Mouse (Mus musculus) midbrain, embryonic 13.5 days (tissue): ENCODE measurements at regions not wholly inside any gene's neighbourhood (a gene's known extent, or its start where the extent isn't known, plus 50 kb on each side); places are given as distances from the start of the nearest gene placed in this dataset.

Experiments used
- ATAC-seq: fragments of 200-750 bp; cut with Nextera tagmentation; 2 replicates; pipeline ENCODE4 v1.8.0; 2017; ENCODE audit warnings: mild to moderate bottlenecking, moderate TSS enrichment, moderate library complexity
- H3K27ac ChIP-seq: fragments of 300-500 bp; sonication (generic); 2 replicates; pipeline ENCODE4 v1.5.1; 2015; ENCODE audit warnings: inconsistent platforms, mild to moderate bottlenecking, moderate library complexity
- H3K27me3 ChIP-seq: fragments of 300-500 bp; sonication (generic); 2 replicates; pipeline ENCODE4 v1.6.1; 2015; ENCODE audit warnings: mild to moderate bottlenecking, inconsistent platforms
- H3K36me3 ChIP-seq: fragments of 300-500 bp; sonication (generic); 2 replicates; pipeline ENCODE4 v1.6.1; 2015; ENCODE audit warnings: mild to moderate bottlenecking, inconsistent platforms
- H3K4me1 ChIP-seq: fragments of 300-500 bp; sonication (generic); replicated peaks from 2 replicates; pipeline ENCODE4 v1.6.1; 2015; ENCODE audit warnings: inconsistent platforms
- H3K4me2 ChIP-seq: fragments of 300-500 bp; sonication (generic); replicated peaks from 2 replicates; pipeline ENCODE4 v1.6.1; 2015; ENCODE audit warnings: moderate library complexity, mild to moderate bottlenecking, inconsistent platforms
- H3K4me3 ChIP-seq: fragments of 300-500 bp; sonication (generic); replicated peaks from 2 replicates; pipeline ENCODE4 v1.5.1; 2015; ENCODE audit warnings: mild to moderate bottlenecking, inconsistent platforms
- H3K9ac ChIP-seq: fragments of 300-500 bp; sonication (generic); replicated peaks from 2 replicates; pipeline ENCODE4 v1.6.1; 2015; ENCODE audit warnings: mild to moderate bottlenecking, inconsistent platforms
- H3K9me3 ChIP-seq: fragments of 300-500 bp; sonication (generic); 2 replicates; pipeline ENCODE4 v1.6.1; 2016; ENCODE audit warnings: mild to moderate bottlenecking, inconsistent platforms
- WGBS: fragments of 180-500 bp; shearing (Covaris S2); methylation state at CpG from one replicate; pipeline ENCODE4 v1.1.7; 2015; 5-methylcytosine and 5-hydroxymethylcytosine counted together

DNA sequence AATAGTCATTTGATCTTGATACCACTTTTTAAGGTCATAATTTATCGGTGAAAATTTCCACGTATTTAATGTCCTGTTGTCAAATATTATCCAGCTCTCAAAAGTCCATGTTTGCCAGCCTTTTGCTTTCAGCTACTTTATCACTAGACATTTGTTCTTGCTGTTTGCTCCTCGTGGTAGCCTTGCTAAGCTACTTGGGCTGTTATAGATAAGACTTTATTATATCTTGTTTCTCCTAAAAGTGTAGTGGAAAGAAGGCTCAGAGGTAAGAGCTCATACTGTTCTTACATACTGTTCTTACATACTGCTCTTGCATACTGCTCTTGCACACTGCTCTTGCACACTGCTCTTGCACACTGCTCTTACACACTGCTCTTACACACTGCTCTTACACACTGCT is 93.3 kb upstream of the Mon1b start:
- H3K27me3 ChIP-seq, result no peaks in the 10 kb centered on the region
- H3K9ac ChIP-seq, result no peak overlapping the region
- no peaks in the 10 kb centered on the region for H3K9me3 ChIP-seq
- no peak overlapping the region for H3K4me3 ChIP-seq
- 78% methylated on average over 3 of the region's 3 CpGs for WGBS
- no peak overlapping the region for H3K27ac ChIP-seq
- no peaks in the 10 kb centered on the region for H3K4me1 ChIP-seq
- no peak for ATAC-seq
- H3K36me3 ChIP-seq, result no peaks in the 10 kb centered on the region
- no peak overlapping the region for H3K4me2 ChIP-seq

DNA sequence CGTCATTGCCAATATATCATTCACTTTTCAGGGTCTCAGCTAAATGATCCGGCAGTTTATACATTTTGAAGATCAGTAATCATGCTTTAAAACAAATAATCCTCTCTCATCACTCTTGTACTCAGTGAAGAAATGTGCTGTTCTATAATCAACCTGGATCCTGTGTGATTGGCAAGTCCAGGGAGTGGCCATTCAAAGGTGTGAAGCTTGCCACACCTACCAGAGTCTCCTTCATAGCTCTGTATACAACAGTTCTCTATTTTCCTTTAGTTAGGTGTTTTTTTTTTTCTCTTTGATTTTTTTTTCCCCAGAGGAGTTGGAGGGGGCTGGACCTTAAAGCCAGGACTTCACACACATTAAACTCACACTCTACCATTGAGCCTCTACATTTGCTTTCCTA is 92.7 kb upstream of the Mon1b start:
- no peak overlapping the region for H3K27ac ChIP-seq
- ATAC-seq, result no peak
- no peak overlapping the region for H3K4me2 ChIP-seq
- no peaks in the 10 kb centered on the region for H3K4me1 ChIP-seq
- no peaks in the 10 kb centered on the region for H3K36me3 ChIP-seq
- H3K4me3 ChIP-seq, result no peak overlapping the region
- H3K9me3 ChIP-seq, result no peaks in the 10 kb centered on the region
- H3K27me3 ChIP-seq, result no peaks in the 10 kb centered on the region
- WGBS, result 89% methylated on average over 2 of the region's 2 CpGs
- no peak overlapping the region for H3K9ac ChIP-seq

DNA sequence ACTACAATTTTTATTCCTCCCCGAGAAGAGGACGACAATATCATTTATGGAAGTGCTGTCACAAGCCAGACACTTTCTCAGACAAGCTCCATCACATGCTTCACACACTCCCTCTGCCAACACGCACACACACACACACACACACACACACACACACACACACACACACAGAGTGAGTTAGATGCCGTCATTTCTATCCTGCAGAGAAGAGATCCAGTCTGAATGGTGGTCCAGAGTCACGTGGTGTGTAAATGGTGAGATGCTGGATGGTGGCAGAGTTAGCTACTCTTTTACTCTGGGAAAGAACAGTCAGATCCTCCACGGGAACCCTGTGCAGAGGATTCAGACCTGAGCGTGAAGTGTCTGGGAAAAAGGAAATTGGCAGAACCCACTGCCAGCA is 86.2 kb upstream of the Mon1b start:
- ATAC-seq, result no peak
- Histone ChIP-seq H3K27me3 (peaks cover 8% of the 10 kb centered on the region; the same call in 1 of the 2 replicates), H3K27ac (no peak overlapping the region), H3K4me3 (no peak overlapping the region), H3K9ac (no peak overlapping the region), H3K4me1 (peaks cover 2% of the 10 kb centered on the region), H3K36me3 (no peaks in the 10 kb centered on the region), H3K9me3 (no peaks in the 10 kb centered on the region), H3K4me2 (no peak overlapping the region)
- WGBS, result 84% methylated on average over 7 of the region's 7 CpGs

DNA sequence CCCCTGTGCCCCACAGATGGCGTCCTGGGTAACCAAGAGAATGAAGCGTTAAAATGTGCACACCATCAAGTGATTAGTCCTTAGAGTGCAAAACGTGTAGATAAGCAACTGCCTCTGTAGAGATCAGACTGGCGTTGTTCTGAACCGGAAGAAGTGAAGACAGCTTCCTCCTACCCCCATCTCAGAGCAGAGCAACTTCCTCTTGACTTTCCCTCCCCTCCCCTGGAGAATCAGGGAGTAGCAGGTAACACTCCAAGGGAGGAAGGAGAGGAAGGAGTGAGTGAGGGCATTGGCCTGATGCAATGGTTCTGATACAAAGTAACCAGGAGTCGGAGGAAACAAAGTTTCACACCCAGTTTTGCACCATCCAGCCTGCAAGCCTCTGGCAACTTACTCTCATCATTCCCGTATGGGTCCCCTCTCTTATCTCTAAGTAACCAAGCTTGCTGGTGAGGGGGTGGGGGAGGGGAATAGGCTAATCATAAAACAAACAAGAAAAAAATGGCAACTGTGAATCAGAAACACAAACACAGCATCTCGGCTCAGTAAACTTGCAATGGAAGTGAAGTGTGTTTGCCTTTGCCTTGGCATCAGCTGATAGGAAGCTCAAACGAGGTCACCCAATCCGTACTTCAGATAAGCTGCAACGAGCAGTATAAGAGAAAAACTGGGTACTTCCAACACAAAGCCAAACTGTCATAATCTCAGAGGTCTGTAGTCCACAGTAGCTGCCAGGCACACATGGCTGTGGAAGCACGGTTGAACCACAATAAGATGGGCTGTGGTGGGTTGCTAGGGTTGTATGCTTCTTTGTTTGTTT is 83.7 kb upstream of the Mon1b start:
- WGBS, result 71% methylated on average over 12 of the region's 12 CpGs
- ATAC-seq, result no peak
- Histone ChIP-seq H3K4me3 (no peak overlapping the region), H3K27ac (no peak overlapping the region), H3K27me3 (peaks cover 8% of the 10 kb centered on the region; the same call in 1 of the 2 replicates), H3K4me1 (peaks cover 15% of the 10 kb centered on the region), H3K9me3 (no peaks in the 10 kb centered on the region), H3K4me2 (no peak overlapping the region), H3K36me3 (no peaks in the 10 kb centered on the region), H3K9ac (no peak overlapping the region)

DNA sequence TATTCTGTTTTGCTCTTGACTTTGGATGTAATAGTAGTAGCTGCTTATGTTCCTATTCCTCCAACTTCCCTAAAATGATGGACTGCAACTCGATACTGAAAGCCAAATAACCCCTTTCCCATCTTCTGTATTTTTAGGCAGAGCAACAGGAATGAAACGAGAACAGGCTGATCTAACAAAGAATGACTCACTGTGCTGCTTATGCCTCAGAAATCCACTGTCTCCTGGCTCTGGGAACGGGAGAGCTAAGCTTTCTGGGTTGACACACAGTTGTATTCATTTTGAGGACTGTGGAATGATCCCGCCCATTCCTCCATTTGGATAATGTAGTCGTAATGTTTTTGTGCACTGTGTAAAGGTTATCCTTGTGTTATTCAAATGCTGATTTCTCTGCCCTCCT is 82.6 kb upstream of the Mon1b start:
- Histone ChIP-seq H3K27me3 (peaks cover 12% of the 10 kb centered on the region; the same call in 1 of the 2 replicates), H3K4me3 (no peak overlapping the region), H3K27ac (no peak overlapping the region), H3K4me1 (peaks cover 15% of the 10 kb centered on the region), H3K9ac (no peak overlapping the region), H3K9me3 (no peaks in the 10 kb centered on the region), H3K4me2 (no peak overlapping the region), H3K36me3 (no peaks in the 10 kb centered on the region)
- ATAC-seq, result no peak
- 62% methylated on average over 5 of the region's 5 CpGs for WGBS

DNA sequence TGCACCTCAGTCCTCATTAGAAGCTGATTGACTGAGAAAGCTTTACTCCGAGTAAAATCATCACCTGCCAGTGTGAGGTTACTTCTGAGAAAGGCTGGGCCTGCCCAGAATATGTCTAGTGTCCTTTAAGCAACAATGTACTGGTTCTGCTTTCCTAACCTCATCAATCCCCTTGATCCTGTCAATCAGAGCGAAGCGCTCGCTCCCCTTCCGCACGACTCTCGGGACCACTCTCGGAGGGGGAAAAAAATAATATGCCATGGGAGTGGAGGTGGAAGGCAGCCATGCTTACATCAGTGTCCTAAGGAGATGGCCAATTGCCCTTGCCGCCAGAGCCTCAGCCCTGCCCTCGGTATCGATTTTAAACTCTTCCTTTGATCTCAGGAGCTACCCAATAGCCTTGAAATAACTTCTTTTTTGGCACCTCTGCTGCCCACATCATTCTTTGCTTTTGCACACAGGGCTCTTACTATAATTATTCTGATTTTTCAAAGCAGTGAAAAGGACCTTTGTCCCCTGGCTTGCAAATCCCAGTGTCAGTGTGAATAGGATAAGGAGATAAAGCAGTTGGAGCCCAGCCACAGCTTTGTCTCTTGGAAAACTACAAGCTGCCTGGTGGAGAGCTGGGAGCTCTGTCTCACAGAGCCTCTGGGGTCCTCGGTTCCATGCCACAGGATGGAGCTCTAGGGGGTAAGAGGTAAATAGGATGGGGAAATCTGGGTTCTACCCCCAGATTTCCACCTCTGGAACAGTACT is 80.5 kb upstream of the Mon1b start:
- Histone ChIP-seq H3K27ac (peak overlapping the region; percentile 27; the same call in 1 of the 2 replicates), H3K4me2 (peak overlapping the region; percentile 44), H3K4me1 (peaks cover 15% of the 10 kb centered on the region), H3K4me3 (peak overlapping the region; percentile 20), H3K36me3 (no peaks in the 10 kb centered on the region), H3K27me3 (peaks cover 12% of the 10 kb centered on the region; the same call in 1 of the 2 replicates), H3K9me3 (no peaks in the 10 kb centered on the region), H3K9ac (0 out of 2 replicates have a peak overlapping the region, but pooled peaks have one; percentile 5)
- WGBS, result 4% methylated on average over 12 of the region's 12 CpGs
- peak; percentile 81 for ATAC-seq

DNA sequence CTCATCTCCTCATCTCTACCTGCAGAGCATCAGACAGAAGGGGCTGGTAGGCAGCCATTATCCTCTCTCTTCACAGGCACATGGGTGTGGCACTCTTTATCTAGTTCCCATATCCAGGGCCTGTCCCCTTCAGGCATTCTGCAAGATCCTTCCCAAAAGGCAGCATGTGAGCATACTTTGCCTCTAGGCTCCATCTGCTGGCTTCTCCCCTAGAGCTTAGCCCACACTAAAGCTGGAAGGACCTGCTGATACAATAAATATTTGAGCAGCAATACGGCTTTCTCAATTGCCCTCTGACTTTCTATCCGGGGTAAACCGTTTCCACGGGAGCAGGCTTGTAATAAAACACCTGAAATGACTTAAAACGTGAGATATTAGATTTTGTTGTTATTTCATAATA is 78.4 kb upstream of the Mon1b start:
- H3K4me1 ChIP-seq, result peaks cover 15% of the 10 kb centered on the region
- WGBS, result 72% methylated on average over 5 of the region's 5 CpGs
- no peaks in the 10 kb centered on the region for H3K9me3 ChIP-seq
- H3K4me2 ChIP-seq, result no peak overlapping the region
- 0 out of 2 replicates have a peak, but pooled peaks cover 4% of the 10 kb centered on the region for H3K27me3 ChIP-seq
- no peak for ATAC-seq
- no peak overlapping the region for H3K4me3 ChIP-seq
- no peak overlapping the region for H3K27ac ChIP-seq
- no peaks in the 10 kb centered on the region for H3K36me3 ChIP-seq
- no peak overlapping the region for H3K9ac ChIP-seq

DNA sequence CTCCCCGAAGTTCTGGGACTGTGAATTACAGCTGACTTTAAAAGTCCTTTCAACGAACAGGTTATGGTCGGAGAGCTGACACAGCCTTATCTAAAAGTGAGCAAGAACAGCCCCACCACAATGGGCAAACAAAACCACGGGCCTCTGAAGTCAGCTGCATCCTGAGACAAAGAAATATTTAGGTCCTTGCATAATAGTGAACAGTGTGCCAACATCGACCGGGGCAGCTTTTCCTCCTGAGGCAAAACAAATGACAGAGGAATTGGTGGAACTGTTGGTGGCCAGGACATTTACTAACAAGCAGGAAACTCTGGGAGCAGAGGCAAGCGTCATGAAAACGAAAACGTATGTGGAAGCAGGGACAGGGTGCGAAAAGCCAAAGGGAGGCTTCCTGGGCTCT is 54.3 kb upstream of the Mon1b start:
- Histone ChIP-seq H3K9me3 (no peaks in the 10 kb centered on the region), H3K36me3 (no peaks in the 10 kb centered on the region), H3K9ac (no peak overlapping the region), H3K27me3 (no peaks in the 10 kb centered on the region), H3K4me1 (peaks cover 13% of the 10 kb centered on the region), H3K4me2 (no peak overlapping the region), H3K4me3 (no peak overlapping the region), H3K27ac (no peak overlapping the region)
- no peak for ATAC-seq
- 77% methylated on average over 10 of the region's 10 CpGs for WGBS

DNA sequence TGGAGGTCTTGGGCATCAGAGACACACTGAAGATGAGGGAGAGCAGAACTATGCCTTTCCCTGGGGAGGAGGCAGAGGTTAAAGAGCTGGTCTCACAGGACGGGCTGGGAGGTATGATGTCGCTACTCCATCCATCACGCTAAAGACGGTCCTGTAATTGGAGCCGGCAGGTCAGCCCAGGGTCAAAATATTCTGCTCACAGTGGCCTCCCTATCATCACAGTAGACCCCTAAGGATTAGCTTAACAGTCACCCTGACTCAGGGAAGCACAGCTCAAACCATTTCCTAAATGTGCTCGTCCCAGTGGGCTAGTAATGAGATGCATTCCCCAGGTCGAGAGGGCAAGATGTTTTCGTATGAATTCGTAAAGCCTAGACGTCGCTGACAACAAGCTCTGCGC is 53.7 kb upstream of the Mon1b start:
- ATAC-seq, result no peak

DNA sequence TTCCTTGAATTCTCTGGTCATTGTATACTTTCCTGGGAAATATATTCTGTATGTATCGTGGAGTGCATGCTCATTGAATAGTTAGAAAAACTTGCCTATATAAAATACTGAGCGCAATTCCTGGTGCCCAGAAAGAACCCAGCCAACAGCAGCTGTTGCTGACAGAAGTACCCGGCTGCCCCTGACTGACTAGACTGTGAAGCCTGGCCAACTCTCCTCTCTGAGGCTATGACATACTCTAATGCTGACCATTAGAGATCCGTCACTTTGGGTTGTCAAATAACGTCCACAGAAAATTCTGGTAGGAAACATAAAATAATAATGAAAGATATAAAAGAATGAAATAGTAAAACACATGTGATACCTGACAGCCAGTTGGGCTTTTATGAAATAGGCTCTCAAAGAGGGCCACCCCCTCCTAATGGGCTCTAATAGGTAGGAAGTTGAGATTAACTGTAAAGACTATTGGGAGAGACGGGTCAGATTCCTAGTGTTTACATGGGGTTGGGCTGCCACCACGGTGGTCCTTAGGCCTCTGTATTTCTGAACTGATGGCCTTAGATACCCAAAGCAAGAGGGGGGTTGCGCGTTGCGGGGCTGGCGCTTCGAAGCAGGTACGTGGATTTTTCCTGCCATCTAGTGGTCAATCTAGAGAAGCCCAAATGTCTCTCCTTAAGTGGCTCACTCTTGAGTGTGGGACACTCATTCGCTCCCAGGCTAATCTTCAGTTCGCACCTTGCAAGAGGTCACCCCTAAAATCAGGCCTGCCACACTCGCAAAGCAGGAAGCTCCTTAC is 53.0 kb upstream of the Mon1b start:
- Histone ChIP-seq H3K9ac (no peak overlapping the region), H3K27me3 (no peaks in the 10 kb centered on the region), H3K4me2 (0 out of 2 replicates have a peak overlapping the region, but pooled peaks have one; percentile 29), H3K36me3 (no peaks in the 10 kb centered on the region), H3K27ac (no peak overlapping the region), H3K4me1 (peaks cover 13% of the 10 kb centered on the region), H3K4me3 (no peak overlapping the region), H3K9me3 (no peaks in the 10 kb centered on the region)
- ATAC-seq, result peak; percentile 85
- WGBS, result 29% methylated on average over 16 of the region's 16 CpGs

More for the DNA sequence above, 53.7 kb upstream of the Mon1b start:
- Histone ChIP-seq H3K27me3 (no peaks in the 10 kb centered on the region), H3K9ac (no peak overlapping the region), H3K4me3 (no peak overlapping the region), H3K27ac (no peak overlapping the region), H3K4me1 (peaks cover 13% of the 10 kb centered on the region), H3K4me2 (no peak overlapping the region), H3K36me3 (no peaks in the 10 kb centered on the region), H3K9me3 (no peaks in the 10 kb centered on the region)
- WGBS, result 36% methylated on average over 12 of the region's 12 CpGs

DNA sequence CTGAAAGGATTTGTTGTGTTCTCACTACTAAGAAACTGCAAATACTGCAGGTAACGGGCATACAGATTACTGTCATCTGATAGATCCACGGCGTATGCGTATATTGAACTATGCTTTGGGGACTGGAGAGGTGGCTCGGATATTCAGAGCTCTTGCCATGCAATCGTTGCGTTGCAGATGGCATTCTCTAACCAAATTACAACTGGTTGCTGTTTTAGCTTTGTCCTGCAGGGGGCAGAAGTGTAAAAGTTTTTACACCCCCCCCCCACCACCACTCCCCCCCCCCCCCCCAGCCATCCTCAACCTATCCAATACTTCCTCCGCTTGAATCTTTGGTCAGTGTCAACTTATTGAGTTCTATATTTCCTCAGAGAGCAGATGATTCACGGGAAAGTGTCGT is 51.6 kb upstream of the Mon1b start:
- no peak for ATAC-seq
- Histone ChIP-seq H3K4me3 (no peak overlapping the region), H3K27ac (no peak overlapping the region), H3K27me3 (no peaks in the 10 kb centered on the region), H3K4me1 (peaks cover 13% of the 10 kb centered on the region), H3K4me2 (no peak overlapping the region), H3K36me3 (no peaks in the 10 kb centered on the region), H3K9ac (no peak overlapping the region), H3K9me3 (no peaks in the 10 kb centered on the region)
- 74% methylated on average over 10 of the region's 10 CpGs for WGBS
